Mouse (Mus musculus): ENCODE data around the gene Btnl10. TPM values are rescaled to one million over a fixed set of nuclear protein-coding genes. Genes with fewer than 3 reads are reported as not detected.
A peak's percentile ranks its signal among the peaks of the same experiment; 100 is the strongest.
"Not testable (repeated sequence)": the region's sequence is repeated elsewhere in the genome, so short reads cannot be mapped to it uniquely, and the experiment has no call there.

Gene Btnl10
- polyA plus RNA-seq, 1 experiment from 2014 or later = not detected

DNA sequence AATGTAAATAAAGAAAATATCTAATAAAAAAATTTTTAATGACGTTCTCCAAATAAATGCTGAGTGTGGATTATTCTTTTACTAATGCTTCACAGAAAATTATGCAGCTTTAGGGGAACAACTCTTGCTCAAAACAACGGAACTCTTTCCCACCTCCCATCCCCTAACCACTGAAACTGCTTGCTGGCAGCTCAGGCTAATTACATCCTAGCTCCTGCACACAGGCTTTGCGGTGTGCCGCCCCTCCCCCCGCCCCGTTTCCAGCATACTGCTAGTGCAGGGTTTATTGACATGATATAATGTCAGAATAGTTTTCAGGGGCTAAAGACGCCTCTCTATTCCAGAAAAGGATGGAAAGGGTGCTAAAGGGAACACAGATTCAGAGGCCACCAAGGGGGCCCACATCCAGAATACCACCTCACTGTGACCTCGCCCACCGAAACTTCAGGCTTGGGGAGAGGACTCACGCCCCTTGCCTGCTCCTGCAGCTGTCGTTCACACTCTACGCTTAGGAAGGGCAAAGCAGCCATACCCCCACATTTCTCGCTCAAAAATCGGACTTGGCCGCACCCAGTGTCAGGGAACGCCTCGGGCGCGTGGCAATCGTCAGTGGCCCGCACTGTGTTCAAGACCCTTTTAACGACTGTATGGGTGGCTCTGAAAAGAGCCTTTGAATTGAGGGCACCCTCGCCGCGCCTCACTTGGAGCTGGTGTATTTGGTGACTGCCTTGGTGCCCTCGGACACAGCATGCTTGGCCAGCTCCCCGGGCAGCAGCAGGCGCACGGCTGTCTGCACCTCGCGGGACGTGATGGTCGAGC is 35.9 kb downstream of the Btnl10 start:
- H3K27me3 ChIP-seq = peaks cover 5% of the 10 kb centered on the region; the same call in 1 of the 2 replicates
- peak overlapping the region; percentile 98 for H3K27ac ChIP-seq
- H3K36me3 ChIP-seq = peaks cover 8% of the 10 kb centered on the region; the same call in 1 of the 2 replicates
- H3K9ac ChIP-seq = peak overlapping the region; percentile 72
- ATAC-seq (ENCODE audit: insufficient number of reproducible peaks, insufficient read depth, low FRiP score, low TSS enrichment) = peak; percentile 17; the same call in 1 of the 2 replicates
- under 1% methylated on average over 33 of the region's 33 CpGs for whole genome bisulfite sequencing
- peak overlapping the region; percentile 90 for H3K4me2 ChIP-seq (replicated peaks)
- peaks cover 24% of the 10 kb centered on the region for H3K4me1 ChIP-seq
- peak overlapping the region; percentile 89 for H3K4me3 ChIP-seq
- H3K9me3 ChIP-seq = no peaks in the 10 kb centered on the region

GRCm38 (mm10) chr11:58954170-58954419 is 36.4 kb downstream of the Btnl10 start:
- H3K36me3 ChIP-seq; H3K9me3 ChIP-seq; H3K27me3 ChIP-seq; ATAC-seq (ENCODE audit: insufficient number of reproducible peaks, insufficient read depth, low FRiP score, low TSS enrichment): not testable (repeated sequence)
- H3K27ac ChIP-seq = peak overlapping the region; percentile 98
- peak overlapping the region; percentile 89 for H3K4me3 ChIP-seq
- H3K4me2 ChIP-seq (replicated peaks) = peak overlapping the region; percentile 90
- H3K9ac ChIP-seq = peak overlapping the region; percentile 72
- under 1% methylated on average over 17 of the region's 17 CpGs for WGBS
- H3K4me1 ChIP-seq = peaks cover 24% of the 10 kb centered on the region

- no peaks in the 10 kb centered on the region for H3K9me3 ChIP-seq
- peak within 1 kb of the TSS; percentile 90 for H3K4me2 ChIP-seq (replicated peaks)
- H3K36me3 ChIP-seq = peaks cover 8% of the 10 kb centered on the region; the same call in 1 of the 2 replicates
- peak within 1 kb of the TSS; percentile 90 for H3K9ac ChIP-seq
- peaks cover 5% of the 10 kb centered on the region; the same call in 1 of the 2 replicates for H3K27me3 ChIP-seq
- H3K4me1 ChIP-seq = peaks cover 27% of the 10 kb centered on the region
- H3K4me3 ChIP-seq = peak within 1 kb of the TSS; percentile 89
- ATAC-seq (ENCODE audit: insufficient number of reproducible peaks, insufficient read depth, low FRiP score, low TSS enrichment) = peak; percentile 86
- H3K27ac ChIP-seq = peak within 1 kb of the TSS; percentile 98
- under 1% methylated on average over 49 of the region's 49 CpGs for WGBS
Observed at GRCm38 (mm10) chr11:58954420-58955142, 36.9 kb downstream of the Btnl10 start, which contains the start of the genes Hist3h2a and Trim17. Gene Hist3h2a, plus strand, starts transcription at chr11:58954685. Gene Trim17, plus strand, starts transcription at chr11:58954685.

- peaks cover 31% of the 10 kb centered on the region for H3K4me1 ChIP-seq
- H3K27ac ChIP-seq = peak overlapping the region; percentile 98
- H3K9me3 ChIP-seq = no peaks in the 10 kb centered on the region
- peaks cover 8% of the 10 kb centered on the region; the same call in 1 of the 2 replicates for H3K36me3 ChIP-seq
- H3K9ac ChIP-seq = peak overlapping the region; percentile 90
- H3K4me3 ChIP-seq = peak overlapping the region; percentile 89
- WGBS = under 1% methylated on average over 20 of the region's 20 CpGs
- H3K4me2 ChIP-seq (replicated peaks) = peak overlapping the region; percentile 66
- peak; percentile 23; the same call in 1 of the 2 replicates for ATAC-seq (ENCODE audit: insufficient number of reproducible peaks, insufficient read depth, low FRiP score, low TSS enrichment)
- H3K27me3 ChIP-seq = peaks cover 5% of the 10 kb centered on the region; the same call in 1 of the 2 replicates
Observed at GRCm38 (mm10) chr11:58955143-58955867, 37.6 kb downstream of the Btnl10 start.

GRCm38 (mm10) chr11:58955868-58956257 is 38.2 kb downstream of the Btnl10 start:
- H3K27me3 ChIP-seq = peaks cover 5% of the 10 kb centered on the region; the same call in 1 of the 2 replicates
- H3K36me3 ChIP-seq = peaks cover 8% of the 10 kb centered on the region; the same call in 1 of the 2 replicates
- peak overlapping the region; percentile 89 for H3K4me3 ChIP-seq
- no peaks in the 10 kb centered on the region for H3K9me3 ChIP-seq
- peak overlapping the region; percentile 98; the same call in 1 of the 2 replicates for H3K27ac ChIP-seq
- no peak for ATAC-seq (ENCODE audit: insufficient number of reproducible peaks, insufficient read depth, low FRiP score, low TSS enrichment)
- peaks cover 31% of the 10 kb centered on the region for H3K4me1 ChIP-seq
- peak overlapping the region; percentile 66 for H3K4me2 ChIP-seq (replicated peaks)
- 30% methylated on average over 8 of the region's 8 CpGs for WGBS
- peak overlapping the region; percentile 90 for H3K9ac ChIP-seq

GRCm38 (mm10) chr11:58957226-58957914 is 39.7 kb downstream of the Btnl10 start:
- 0 out of 2 replicates have a peak overlapping the region, but pooled peaks have one; percentile 7 for H3K4me3 ChIP-seq
- H3K9ac ChIP-seq = peak overlapping the region; percentile 90; the same call in 1 of the 2 replicates
- H3K4me2 ChIP-seq (replicated peaks) = peak overlapping the region; percentile 66
- 88% methylated on average over 5 of the region's 5 CpGs for WGBS
- 0 out of 2 replicates have a peak, but pooled peaks cover 8% of the 10 kb centered on the region for H3K27me3 ChIP-seq
- H3K4me1 ChIP-seq = peaks cover 31% of the 10 kb centered on the region
- H3K36me3 ChIP-seq = peaks cover 8% of the 10 kb centered on the region; the same call in 1 of the 2 replicates
- no peaks in the 10 kb centered on the region; the same call in 1 of the 2 replicates for H3K9me3 ChIP-seq
- no peak for ATAC-seq (ENCODE audit: insufficient number of reproducible peaks, insufficient read depth, low FRiP score, low TSS enrichment)
- no peak overlapping the region for H3K27ac ChIP-seq

DNA sequence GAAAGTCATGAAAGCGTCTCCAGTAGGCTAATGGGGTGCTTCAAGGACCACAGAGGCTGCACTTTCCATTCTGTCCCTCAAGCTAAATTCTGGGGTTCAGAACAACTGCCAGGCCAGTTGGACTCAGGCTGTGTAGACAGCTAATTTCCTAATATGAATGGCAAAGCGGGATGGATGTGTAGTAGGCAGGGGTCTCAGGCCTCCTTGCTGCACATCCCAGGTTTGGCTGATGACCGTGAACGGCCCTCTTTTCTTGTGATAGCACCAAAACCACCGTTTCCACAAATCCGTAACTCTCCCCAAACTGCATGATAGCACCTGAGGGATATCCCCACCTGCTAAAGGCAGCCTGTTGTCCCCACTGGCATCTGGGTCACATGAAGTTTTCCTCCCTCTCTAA is 40.8 kb downstream of the Btnl10 start:
- Histone ChIP-seq H3K27me3 (peaks cover 13% of the 10 kb centered on the region), H3K27ac (no peak overlapping the region), H3K4me1 (peaks cover 27% of the 10 kb centered on the region), H3K9me3 (no peaks in the 10 kb centered on the region; the same call in 1 of the 2 replicates), H3K36me3 (peaks cover 8% of the 10 kb centered on the region; the same call in 1 of the 2 replicates), H3K4me2 (replicated peaks) (no peak overlapping the region), H3K4me3 (no peak overlapping the region), H3K9ac (no peak overlapping the region)
- WGBS = 86% methylated on average over 6 of the region's 6 CpGs
- no peak for ATAC-seq (ENCODE audit: insufficient number of reproducible peaks, insufficient read depth, low FRiP score, low TSS enrichment)

- Histone ChIP-seq H3K4me2 (replicated peaks) (peak overlapping the region; percentile 82), H3K4me3 (peak overlapping the region; percentile 42), H3K9me3 (no peaks in the 10 kb centered on the region; the same call in 1 of the 2 replicates), H3K36me3 (peaks cover 8% of the 10 kb centered on the region; the same call in 1 of the 2 replicates), H3K4me1 (peaks cover 25% of the 10 kb centered on the region), H3K27me3 (peaks cover 18% of the 10 kb centered on the region), H3K27ac (no peak overlapping the region), H3K9ac (no peak overlapping the region)
- no peak for ATAC-seq (ENCODE audit: insufficient number of reproducible peaks, insufficient read depth, low FRiP score, low TSS enrichment)
- 36% methylated on average over 15 of the region's 15 CpGs for WGBS
Observed at GRCm38 (mm10) chr11:58959186-58959825, 41.6 kb downstream of the Btnl10 start.

GRCm38 (mm10) chr11:58959921-58960465 is 42.3 kb downstream of the Btnl10 start:
- Histone ChIP-seq H3K9me3 (no peaks in the 10 kb centered on the region; the same call in 1 of the 2 replicates), H3K36me3 (peaks cover 8% of the 10 kb centered on the region; the same call in 1 of the 2 replicates), H3K9ac (peak overlapping the region; percentile 40; the same call in 1 of the 2 replicates), H3K27me3 (peaks cover 18% of the 10 kb centered on the region), H3K4me3 (peak overlapping the region; percentile 42), H3K27ac (no peak overlapping the region), H3K4me1 (peaks cover 25% of the 10 kb centered on the region), H3K4me2 (replicated peaks) (peak overlapping the region; percentile 82)
- ATAC-seq (ENCODE audit: insufficient number of reproducible peaks, insufficient read depth, low FRiP score, low TSS enrichment) = 0 out of 2 replicates have a peak, but pooled peaks have one; percentile 55
- 2% methylated on average over 40 of the region's 40 CpGs for WGBS
